Mouse (Mus musculus) CH12.LX (cell line): ENCODE measurements at regions not wholly inside any gene's neighbourhood (a gene's known extent, or its start where the extent isn't known, plus 50 kb on each side); places are given as distances from the start of the nearest gene placed in this dataset.

Source experiments
- CTCF ChIP-seq, 2 experiments: IDR thresholded peaks in 1 of 2; conservative IDR thresholded peaks in 1 of 2; 2 replicates each; pipeline ENCODE4 v1.5.1; 2011 to 2012; ENCODE audit warnings: low read depth in 2 of 2, low read length in 2 of 2, improper control_type of control experiment in 1 of 2, inconsistent platforms in 1 of 2, mild to moderate bottlenecking in 1 of 2, moderate library complexity in 1 of 2
- GABPA ChIP-seq: IDR thresholded peaks from 2 replicates; pipeline ENCODE4 v1.6.1; 2012; ENCODE audit warnings: low read depth, low read length, improper control_type of control experiment, inconsistent platforms; ENCODE audit not compliant: insufficient replicate concordance
- HCFC1 ChIP-seq: IDR thresholded peaks from 2 replicates; pipeline ENCODE4 v1.6.1; 2012; ENCODE audit warnings: low read depth, mild to moderate bottlenecking, inconsistent platforms, low read length, improper control_type of control experiment
- NELFE ChIP-seq: IDR thresholded peaks from 2 replicates; pipeline ENCODE4 v1.6.1; 2011; ENCODE audit warnings: low read depth, low read length, improper control_type of control experiment
- PAX5 ChIP-seq: IDR thresholded peaks from 2 replicates; pipeline ENCODE4 v1.6.1; 2012; ENCODE audit warnings: low read length, inconsistent platforms, mixed read lengths
- POLR2A ChIP-seq: IDR thresholded peaks from 2 replicates; pipeline ENCODE4 v1.6.1; 2011; ENCODE audit warnings: low read depth, mild to moderate bottlenecking, improper control_type of control experiment, low read length
- SMC3 ChIP-seq: IDR thresholded peaks from 2 replicates; pipeline ENCODE4 v1.6.1; 2011; ENCODE audit warnings: low read depth, low read length, improper control_type of control experiment
- TBP ChIP-seq: conservative IDR thresholded peaks from 2 replicates; pipeline ENCODE4 v1.6.1; 2011; ENCODE audit warnings: low read depth, low read length, improper control_type of control experiment
- USF2 ChIP-seq: conservative IDR thresholded peaks from 2 replicates; pipeline ENCODE4 v1.6.1; 2011; ENCODE audit warnings: low read depth, low read length, improper control_type of control experiment

DNA sequence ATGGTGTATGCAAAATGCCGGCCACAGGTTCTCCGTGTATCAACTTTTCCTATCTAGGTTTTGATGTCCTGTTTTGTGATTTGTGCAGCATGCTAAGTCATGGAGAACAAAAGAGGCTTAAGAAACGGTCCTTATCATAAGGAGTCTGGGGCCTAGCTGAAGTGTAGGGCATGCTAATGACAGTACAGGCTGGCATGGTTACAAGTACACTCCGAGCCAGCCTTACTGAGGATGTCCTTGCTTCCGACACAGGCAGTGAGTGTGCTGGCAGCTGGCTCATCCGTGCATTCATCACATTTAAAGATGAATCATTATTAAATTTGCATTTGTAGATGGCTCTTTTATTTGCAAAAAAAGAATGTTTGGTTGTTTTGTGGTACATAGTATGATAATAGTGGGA lies 219.3 kb downstream of the Fzd1 start:
- TF ChIP-seq HCFC1 = no peak
- no peak for TF ChIP-seq SMC3
- TF ChIP-seq NELFE = no peak
- no peak for TF ChIP-seq TBP
- no peak for TF ChIP-seq CTCF (conservative IDR thresholded peaks at IDR 0.05 in 1 of 2, IDR thresholded peaks at IDR 0.05 in 1 of 2; ENCODE audit: low read depth in 2 of 2, low read length in 2 of 2)
- TF ChIP-seq GABPA = no peak
- no peak for TF ChIP-seq PAX5
- TF ChIP-seq POLR2A = no peak
- TF ChIP-seq USF2 = no peak
